Mouse (Mus musculus): Measurements from ENCODE around the gene Olfr450.

The Olfr450 gene

GRCm38 (mm10) chr6:42811639-42812038 is at the start of gene Olfr450:
Gene Olfr450 (plus strand): TSS chr6:42811939.
- no peak for DNase-seq (ENCODE audit: low spot score)

- no peak for DNase-seq (ENCODE audit: low spot score)
These were observed 34.7 kb upstream of the Olfr450 start for GRCm38 (mm10) chr6:42777066-42777465.

GRCm38 (mm10) chr6:42784793-42785192 is 26.9 kb upstream of the Olfr450 start, which contains the start of gene Olfr452:
Gene Olfr452 (plus strand): TSS chr6:42785093.
- DNase-seq (ENCODE audit: low spot score): no peak

- no peak for DNase-seq (ENCODE audit: low spot score)
These were observed 21.3 kb upstream of the Olfr450 start for GRCm38 (mm10) chr6:42790247-42790948.

- no peak for DNase-seq (ENCODE audit: low spot score)
These were observed 20.7 kb upstream of the Olfr450 start for GRCm38 (mm10) chr6:42790949-42791556.

- no peak for DNase-seq (ENCODE audit: low spot score)
These were observed 16.8 kb upstream of the Olfr450 start for GRCm38 (mm10) chr6:42794982-42795381.

- no peak for DNase-seq (ENCODE audit: low spot score)
These were observed 22.3 kb downstream of the Olfr450 start, which contains the start of gene Olfr449 for GRCm38 (mm10) chr6:42834084-42834483. Gene Olfr449 (plus strand): TSS chr6:42834384.

- no peak for DNase-seq (ENCODE audit: low spot score)
These were observed 48.6 kb downstream of the Olfr450 start for GRCm38 (mm10) chr6:42860222-42860819.
